Mouse (Mus musculus) myocyte (in vitro differentiated cells): Measurements from ENCODE around the gene Meaf6. TPM values are rescaled to one million over a fixed set of nuclear protein-coding genes. Genes with fewer than 3 reads are reported as not detected.

Source experiments
- H3K27me3 ChIP-seq: one replicate; pipeline ENCODE4 v1.6.1; 2011; ENCODE audit not compliant: control insufficient read depth, insufficient read depth, insufficient read length
- H3K36me3 ChIP-seq: one replicate; pipeline ENCODE4 v1.6.1; 2011; ENCODE audit not compliant: control insufficient read depth, insufficient read depth
- H3K4me2 ChIP-seq: one replicate; pipeline ENCODE4 v1.6.1; 2011; ENCODE audit warnings: low read depth, control low read depth
- H3K4me3 ChIP-seq: one replicate; pipeline ENCODE4 v1.5.1; 2011; ENCODE audit warnings: mild to moderate bottlenecking, control low read depth, moderate library complexity
- H3K79me2 ChIP-seq: one replicate; pipeline ENCODE4 v1.6.1; 2011; ENCODE audit not compliant: control insufficient read depth, insufficient read depth
- H3ac ChIP-seq: one replicate; pipeline ENCODE4 v1.6.1; 2011; ENCODE audit not compliant: control insufficient read depth, insufficient read length
- CEBPB ChIP-seq: IDR thresholded peaks from 2 replicates; pipeline ENCODE4 v1.6.1; 2011; ENCODE audit warnings: mild to moderate bottlenecking, moderate library complexity; ENCODE audit not compliant: poor library complexity, insufficient read depth, severe bottlenecking
- E2F4 ChIP-seq: IDR thresholded peaks from one replicate; pipeline ENCODE4 v1.6.1; 2011; ENCODE audit warnings: mild to moderate bottlenecking, control low read depth, moderate library complexity; ENCODE audit not compliant: insufficient read depth
- MAX ChIP-seq: IDR thresholded peaks from one replicate; pipeline ENCODE4 v1.6.1; 2011; ENCODE audit warnings: low read depth, mild to moderate bottlenecking, control low read depth
- MYOD1 ChIP-seq, 3 experiments: IDR thresholded peaks; one replicate each; pipeline ENCODE4 v1.6.1; 2011; ENCODE audit warnings: control low read depth in 2 of 3, low read depth in 2 of 3, mild to moderate bottlenecking in 2 of 3, moderate library complexity in 1 of 3; ENCODE audit not compliant: insufficient read length in 2 of 3, control insufficient read depth in 1 of 3
- MYOG ChIP-seq, 3 experiments: IDR thresholded peaks; one replicate each; pipeline ENCODE4 v1.6.1; 2011; ENCODE audit warnings: control low read depth in 2 of 3, low read depth in 2 of 3, mild to moderate bottlenecking in 2 of 3; ENCODE audit not compliant: insufficient read length in 2 of 3, control insufficient read depth in 1 of 3, insufficient read depth in 1 of 3
- POLR2A ChIP-seq: IDR thresholded peaks from one replicate; pipeline ENCODE4 v1.6.1; 2011; ENCODE audit warnings: low read depth, mild to moderate bottlenecking, control low read depth, moderate library complexity; ENCODE audit not compliant: insufficient read length
- POLR2AphosphoS2 ChIP-seq: IDR thresholded peaks from one replicate; pipeline ENCODE4 v1.6.1; 2011; ENCODE audit warnings: low read depth, control low read depth; ENCODE audit not compliant: insufficient read length
- REST ChIP-seq: IDR thresholded peaks from one replicate; pipeline ENCODE4 v1.6.1; 2011; ENCODE audit warnings: mild to moderate bottlenecking, control low read depth, moderate library complexity; ENCODE audit not compliant: insufficient read depth, insufficient read length
- SRF ChIP-seq: IDR thresholded peaks from one replicate; pipeline ENCODE4 v1.6.1; 2011; ENCODE audit warnings: low read depth; ENCODE audit not compliant: control insufficient read depth, insufficient read length
- TCF12 ChIP-seq: IDR thresholded peaks from one replicate; pipeline ENCODE4 v1.6.1; 2011; ENCODE audit warnings: mild to moderate bottlenecking, control low read depth; ENCODE audit not compliant: poor library complexity, insufficient read depth, severe bottlenecking
- TCF3 ChIP-seq: IDR thresholded peaks from one replicate; pipeline ENCODE4 v1.6.1; 2011; ENCODE audit warnings: low read depth, control low read depth; ENCODE audit not compliant: insufficient read length
- USF1 ChIP-seq: IDR thresholded peaks from one replicate; pipeline ENCODE4 v1.6.1; 2011; ENCODE audit warnings: low read depth, mild to moderate bottlenecking, control low read depth, moderate library complexity
- polyA plus RNA-seq: library from polyadenylated mRNA; unstranded; fragments of >200 nt; fragmentation: generic; extraction: Trizol; gene quantifications from one replicate; pipeline ENCODE4 v1.2.1, GENCODE M21; 2012; ENCODE audit warnings: missing spikeins

Gene Meaf6
- polyA plus RNA-seq, 1 experiment: 19.3 TPM

DNA sequence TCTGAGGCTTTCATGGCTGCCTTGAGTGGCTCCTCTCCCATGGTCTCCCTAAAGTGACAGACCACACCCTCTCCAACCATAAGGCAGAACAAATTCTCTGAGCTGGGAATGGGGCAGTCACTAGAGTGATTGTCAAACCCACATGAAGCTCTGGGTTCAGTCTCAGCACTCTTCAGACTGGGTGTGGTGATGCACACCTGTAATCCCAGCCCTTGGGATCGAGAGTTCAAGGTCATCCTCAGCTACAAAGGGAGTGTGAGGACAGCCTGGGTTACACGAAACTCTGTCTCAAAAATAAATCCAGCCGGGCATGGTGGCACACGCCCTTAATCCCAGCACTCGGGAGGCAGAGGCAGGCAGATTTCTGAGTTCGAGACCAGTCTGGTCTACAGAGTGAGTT lies 67.5 kb downstream of the Meaf6 start:
- Histone ChIP-seq H3K4me2 (no peak overlapping the region), H3K36me3 (no peaks in the 10 kb centered on the region), H3K79me2 (no peaks in the 10 kb centered on the region), H3K4me3 (no peak overlapping the region), H3K27me3 (peaks cover 5% of the 10 kb centered on the region), H3ac (no peak overlapping the region)
- no peak for TF ChIP-seq MAX
- no peak for TF ChIP-seq TCF3
- TF ChIP-seq E2F4: no peak
- no peak for TF ChIP-seq USF1
- no peak for TF ChIP-seq MYOG (IDR thresholded peaks at IDR 0.05; ENCODE audit: control insufficient read depth in 1 of 3, insufficient read depth in 1 of 3, insufficient read length in 2 of 3, low read depth in 2 of 3)
- no peak for TF ChIP-seq MYOD1 (IDR thresholded peaks at IDR 0.05; ENCODE audit: control insufficient read depth in 1 of 3, insufficient read length in 2 of 3, low read depth in 2 of 3)
- no peak for TF ChIP-seq CEBPB
- no peak for TF ChIP-seq SRF
- no peak for TF ChIP-seq POLR2A
- TF ChIP-seq TCF12: no peak
- TF ChIP-seq POLR2AphosphoS2: no peak
- no peak for TF ChIP-seq REST

DNA sequence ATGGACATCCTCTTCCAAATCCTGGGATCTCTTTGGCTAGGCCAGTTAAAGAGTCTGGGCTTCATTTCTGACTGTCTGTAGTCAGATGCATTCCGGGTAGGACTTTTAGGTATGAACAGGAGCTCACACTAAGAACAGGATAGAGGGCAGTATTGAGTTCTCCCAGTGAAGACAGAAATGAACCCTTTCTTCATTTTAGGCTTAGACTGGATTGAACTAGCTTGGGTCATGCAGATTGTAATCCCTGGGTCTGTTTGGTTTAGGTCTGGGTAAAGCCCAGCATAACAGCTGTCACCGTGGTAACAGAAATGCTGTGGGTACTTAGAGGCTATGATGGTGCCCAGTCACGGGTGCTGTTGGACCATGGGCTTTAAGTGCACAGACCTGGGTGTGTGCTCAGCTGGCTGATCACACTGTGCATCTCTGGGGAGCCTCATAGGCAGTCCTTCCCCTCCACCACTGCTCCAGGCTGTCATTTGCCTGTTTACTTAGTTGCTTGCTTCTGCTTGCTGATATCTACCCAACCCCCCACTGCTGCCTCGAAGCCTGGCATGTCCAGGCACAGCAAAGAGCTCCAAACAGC lies 68.8 kb downstream of the Meaf6 start:
- Histone ChIP-seq H3K27me3 (peaks cover 5% of the 10 kb centered on the region), H3K4me2 (no peak overlapping the region), H3K36me3 (no peaks in the 10 kb centered on the region), H3K79me2 (no peaks in the 10 kb centered on the region), H3ac (no peak overlapping the region), H3K4me3 (no peak overlapping the region)
- no peak for TF ChIP-seq TCF3
- TF ChIP-seq MYOD1 (IDR thresholded peaks at IDR 0.05; ENCODE audit: control insufficient read depth in 1 of 3, insufficient read length in 2 of 3, low read depth in 2 of 3): no peak
- no peak for TF ChIP-seq TCF12
- no peak for TF ChIP-seq SRF
- TF ChIP-seq USF1: no peak
- TF ChIP-seq REST: no peak
- TF ChIP-seq CEBPB: no peak
- TF ChIP-seq POLR2AphosphoS2: no peak
- no peak for TF ChIP-seq POLR2A
- TF ChIP-seq E2F4: no peak
- no peak for TF ChIP-seq MYOG (IDR thresholded peaks at IDR 0.05; ENCODE audit: control insufficient read depth in 1 of 3, insufficient read depth in 1 of 3, insufficient read length in 2 of 3, low read depth in 2 of 3)
- no peak for TF ChIP-seq MAX

DNA sequence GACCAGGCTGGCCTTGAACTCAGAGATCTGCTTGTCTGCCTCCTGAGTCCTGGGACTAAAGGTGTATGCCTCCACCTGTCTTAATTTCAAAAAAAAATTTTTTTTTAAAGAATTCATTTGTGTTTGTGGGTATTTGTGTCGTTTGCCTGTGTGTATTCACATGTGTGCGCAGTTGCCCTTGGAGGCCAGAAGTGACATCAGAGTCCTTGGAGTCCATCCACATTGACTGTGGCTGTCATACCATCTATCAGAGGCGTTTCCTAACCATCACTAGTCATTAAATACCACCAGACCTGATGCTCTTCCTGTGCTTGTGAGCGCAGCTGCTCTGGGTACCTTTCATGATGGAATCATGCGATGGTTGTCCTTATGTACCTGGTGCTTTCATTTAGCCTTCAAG lies 70.7 kb downstream of the Meaf6 start:
- Histone ChIP-seq H3K4me3 (no peak overlapping the region), H3K79me2 (no peaks in the 10 kb centered on the region), H3K36me3 (no peaks in the 10 kb centered on the region), H3K27me3 (peaks cover 3% of the 10 kb centered on the region), H3K4me2 (no peak overlapping the region), H3ac (no peak overlapping the region)
- TF ChIP-seq USF1: no peak
- no peak for TF ChIP-seq CEBPB
- no peak for TF ChIP-seq E2F4
- TF ChIP-seq TCF12: no peak
- TF ChIP-seq REST: no peak
- no peak for TF ChIP-seq SRF
- no peak for TF ChIP-seq MYOG (IDR thresholded peaks at IDR 0.05; ENCODE audit: control insufficient read depth in 1 of 3, insufficient read depth in 1 of 3, insufficient read length in 2 of 3, low read depth in 2 of 3)
- TF ChIP-seq MAX: no peak
- TF ChIP-seq POLR2AphosphoS2: no peak
- TF ChIP-seq MYOD1 (IDR thresholded peaks at IDR 0.05; ENCODE audit: control insufficient read depth in 1 of 3, insufficient read length in 2 of 3, low read depth in 2 of 3): no peak
- TF ChIP-seq TCF3: no peak
- TF ChIP-seq POLR2A: no peak

DNA sequence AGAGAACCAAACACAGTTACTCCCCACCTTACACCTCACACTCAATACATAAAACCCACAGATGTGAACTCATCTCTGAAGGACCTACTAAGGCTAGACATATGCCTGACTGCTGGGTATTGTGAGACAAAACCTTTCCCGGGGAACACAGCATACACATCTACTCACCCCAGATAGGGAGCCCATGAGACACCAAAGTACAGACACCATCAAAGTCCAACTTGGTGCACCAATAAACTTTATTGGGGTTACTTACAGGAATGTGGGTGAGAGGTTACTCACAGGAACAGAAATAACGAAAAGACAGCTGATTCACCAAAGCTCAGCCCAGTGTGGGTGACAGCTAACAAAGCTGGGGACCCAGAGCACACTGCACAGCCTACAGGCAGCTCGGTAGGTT lies 72.4 kb downstream of the Meaf6 start:
- no peaks in the 10 kb centered on the region for H3K27me3 ChIP-seq
- H3K4me3 ChIP-seq: no peak overlapping the region
- no peak overlapping the region for H3K4me2 ChIP-seq
- no peaks in the 10 kb centered on the region for H3K79me2 ChIP-seq
- TF ChIP-seq MYOD1 (IDR thresholded peaks at IDR 0.05; ENCODE audit: control insufficient read depth in 1 of 3, insufficient read length in 2 of 3, low read depth in 2 of 3) (no peak), USF1 (no peak), SRF (no peak), MAX (no peak), CEBPB (no peak), POLR2AphosphoS2 (no peak), TCF12 (no peak), POLR2A (no peak), E2F4 (no peak), TCF3 (no peak), MYOG (IDR thresholded peaks at IDR 0.05; ENCODE audit: control insufficient read depth in 1 of 3, insufficient read depth in 1 of 3, insufficient read length in 2 of 3, low read depth in 2 of 3) (no peak), REST (no peak)
- H3ac ChIP-seq: no peak overlapping the region
- H3K36me3 ChIP-seq: no peaks in the 10 kb centered on the region

DNA sequence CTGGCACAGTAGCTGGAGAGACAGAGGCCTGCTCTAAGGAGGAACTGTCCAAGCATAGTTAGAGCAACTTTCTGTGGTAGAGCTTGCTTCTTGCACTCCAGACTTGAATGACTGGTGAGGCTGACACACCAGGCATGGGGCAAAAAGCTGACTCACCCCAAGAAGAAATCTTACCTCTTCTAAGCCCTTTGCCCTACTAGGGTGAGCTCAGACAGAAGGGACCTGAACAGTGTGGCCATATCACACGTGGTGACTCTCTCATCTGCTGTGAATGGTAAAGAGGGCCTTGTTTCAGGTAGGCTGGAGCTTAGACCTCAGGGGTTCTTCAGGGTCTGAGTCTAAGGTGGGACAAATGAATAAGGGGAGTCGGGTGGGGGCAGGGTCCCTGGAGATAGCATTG lies 73.1 kb downstream of the Meaf6 start:
- H3K4me3 ChIP-seq: no peak overlapping the region
- H3K4me2 ChIP-seq: no peak overlapping the region
- H3K36me3 ChIP-seq: no peaks in the 10 kb centered on the region
- TF ChIP-seq MYOG (IDR thresholded peaks at IDR 0.05; ENCODE audit: control insufficient read depth in 1 of 3, insufficient read depth in 1 of 3, insufficient read length in 2 of 3, low read depth in 2 of 3) (no peak), TCF12 (no peak), CEBPB (no peak), POLR2AphosphoS2 (no peak), USF1 (no peak), TCF3 (no peak), E2F4 (no peak), POLR2A (no peak), SRF (no peak), MYOD1 (IDR thresholded peaks at IDR 0.05; ENCODE audit: control insufficient read depth in 1 of 3, insufficient read length in 2 of 3, low read depth in 2 of 3) (no peak), MAX (no peak), REST (no peak)
- H3K79me2 ChIP-seq: no peaks in the 10 kb centered on the region
- H3ac ChIP-seq: no peak overlapping the region
- no peaks in the 10 kb centered on the region for H3K27me3 ChIP-seq
